Mouse (Mus musculus) neural tube, embryonic 11.5 days (tissue): ENCODE data around the gene Bcl2l1. TPM values are rescaled to one million over a fixed set of nuclear protein-coding genes. Genes with fewer than 3 reads are reported as not detected.

Experiments
- ATAC-seq: fragments of 200-750 bp; cut with Nextera tagmentation; 2 replicates; pipeline ENCODE4 v1.8.0; 2017; ENCODE audit warnings: moderate number of reproducible peaks, mild to moderate bottlenecking, moderate TSS enrichment, moderate library complexity; ENCODE audit not compliant: insufficient read depth, low FRiP score, low TSS enrichment
- DNase-seq: peaks from one replicate; pipeline ENCODE4 v3.0.0-alpha.2; 2015; ENCODE audit warnings: low spot score
- H3K27ac ChIP-seq: fragments of 300-500 bp; sonication (generic); 2 replicates; pipeline ENCODE4 v1.5.1; 2014; ENCODE audit warnings: low read depth, mild to moderate bottlenecking, low read length
- H3K27me3 ChIP-seq: fragments of 300-500 bp; sonication (generic); 2 replicates; pipeline ENCODE4 v1.6.1; 2014; ENCODE audit warnings: mild to moderate bottlenecking, low read length, mixed read lengths; ENCODE audit not compliant: control insufficient read depth, insufficient read depth
- H3K36me3 ChIP-seq: fragments of 300-500 bp; sonication (generic); 2 replicates; pipeline ENCODE4 v1.6.1; 2014; ENCODE audit warnings: mild to moderate bottlenecking, low read length, moderate library complexity, mixed read lengths; ENCODE audit not compliant: control insufficient read depth, insufficient read depth
- H3K4me1 ChIP-seq: fragments of 300-500 bp; sonication (generic); 2 replicates; pipeline ENCODE4 v1.6.1; 2014; ENCODE audit warnings: low read length, mixed read lengths; ENCODE audit not compliant: control insufficient read depth, insufficient read depth
- H3K4me2 ChIP-seq: fragments of 300-500 bp; sonication (generic); 2 replicates; pipeline ENCODE4 v1.6.1; 2014; ENCODE audit warnings: low read depth, mild to moderate bottlenecking, moderate library complexity
- H3K4me3 ChIP-seq: fragments of 300-500 bp; sonication (generic); 2 replicates; pipeline ENCODE4 v1.5.1; 2014; ENCODE audit warnings: low read depth, low read length
- H3K9ac ChIP-seq: fragments of 300-500 bp; sonication (generic); 2 replicates; pipeline ENCODE4 v1.6.1; 2014; ENCODE audit warnings: mild to moderate bottlenecking, low read length
- H3K9me3 ChIP-seq: fragments of 300-500 bp; sonication (generic); 2 replicates; pipeline ENCODE4 v1.6.1; 2016; ENCODE audit warnings: low read length; ENCODE audit not compliant: control insufficient read depth
- WGBS: fragments of 180-500 bp; shearing (Covaris S2); extraction: QIAGEN DNeasy Blood & Tissue Kit; methylation state at CpG from one replicate; pipeline ENCODE4 v1.1.7; 2014; 5-methylcytosine and 5-hydroxymethylcytosine counted together
- polyA plus RNA-seq: library from polyadenylated mRNA; unstranded; fragments of >200 nt; fragmentation: Nextera tagmentation; extraction: Ambion mirVana; gene quantifications from 2 replicates; pipeline ENCODE4 v1.2.1, GENCODE M21; 2014

Bcl2l1 gene
- polyA plus RNA-seq, 1 experiment from 2014 or later, result 132 TPM

- WGBS, result 88% methylated on average over 5 of the region's 5 CpGs
- no peak overlapping the region for H3K9ac ChIP-seq
- no peak overlapping the region for H3K4me2 ChIP-seq
- no peaks in the 10 kb centered on the region for H3K4me1 ChIP-seq
- H3K4me3 ChIP-seq, result no peak overlapping the region
- no peak for DNase-seq
- no peak for ATAC-seq
- H3K36me3 ChIP-seq, result no peaks in the 10 kb centered on the region
- H3K9me3 ChIP-seq, result no peaks in the 10 kb centered on the region
- no peaks in the 10 kb centered on the region for H3K27me3 ChIP-seq
- no peak overlapping the region for H3K27ac ChIP-seq
Observed at GRCm38 (mm10) chr2:152810158-152810941, 21.2 kb downstream of the Bcl2l1 start.

- H3K27ac ChIP-seq, result no peak overlapping the region
- DNase-seq, result no peak
- H3K9ac ChIP-seq, result no peak overlapping the region
- no peak overlapping the region for H3K4me3 ChIP-seq
- no peaks in the 10 kb centered on the region for H3K36me3 ChIP-seq
- H3K4me1 ChIP-seq, result peaks cover 7% of the 10 kb centered on the region
- no peak for ATAC-seq
- no peaks in the 10 kb centered on the region for H3K9me3 ChIP-seq
- WGBS, result 92% methylated on average over 3 of the region's 3 CpGs
- no peak overlapping the region for H3K4me2 ChIP-seq
- H3K27me3 ChIP-seq, result no peaks in the 10 kb centered on the region
Observed at GRCm38 (mm10) chr2:152808178-152808577, 23.4 kb downstream of the Bcl2l1 start.

- no peak for ATAC-seq
- Histone ChIP-seq H3K9me3 (no peaks in the 10 kb centered on the region), H3K9ac (no peak overlapping the region), H3K36me3 (no peaks in the 10 kb centered on the region), H3K4me2 (no peak overlapping the region), H3K4me3 (no peak overlapping the region), H3K27ac (no peak overlapping the region), H3K4me1 (peaks cover 7% of the 10 kb centered on the region), H3K27me3 (no peaks in the 10 kb centered on the region)
- 76% methylated on average over 2 of the region's 2 CpGs for WGBS
- no peak for DNase-seq
Observed at GRCm38 (mm10) chr2:152806037-152806436, 25.5 kb downstream of the Bcl2l1 start.

GRCm38 (mm10) chr2:152805111-152805490 is 26.4 kb downstream of the Bcl2l1 start:
- no peak overlapping the region for H3K27ac ChIP-seq
- H3K9ac ChIP-seq, result no peak overlapping the region
- no peak overlapping the region for H3K4me2 ChIP-seq
- H3K4me3 ChIP-seq, result no peak overlapping the region
- no peaks in the 10 kb centered on the region for H3K36me3 ChIP-seq
- peaks cover 7% of the 10 kb centered on the region for H3K4me1 ChIP-seq
- DNase-seq (no peak), ATAC-seq (no peak)
- no peaks in the 10 kb centered on the region for H3K27me3 ChIP-seq
- H3K9me3 ChIP-seq, result no peaks in the 10 kb centered on the region
- WGBS, result 57% methylated on average over 5 of the region's 5 CpGs

GRCm38 (mm10) chr2:152804408-152805110 is 27.0 kb downstream of the Bcl2l1 start:
- Histone ChIP-seq H3K36me3 (no peaks in the 10 kb centered on the region), H3K27me3 (no peaks in the 10 kb centered on the region), H3K4me2 (no peak overlapping the region), H3K9ac (no peak overlapping the region), H3K9me3 (no peaks in the 10 kb centered on the region), H3K27ac (no peak overlapping the region), H3K4me1 (peaks cover 7% of the 10 kb centered on the region), H3K4me3 (no peak overlapping the region)
- DNase-seq (peak; percentile 43), ATAC-seq (no peak)
- WGBS, result 10% methylated on average over 6 of the region's 6 CpGs

GRCm38 (mm10) chr2:152803081-152803480 is 28.4 kb downstream of the Bcl2l1 start:
- Histone ChIP-seq H3K9ac (no peak overlapping the region), H3K4me2 (no peak overlapping the region), H3K27me3 (no peaks in the 10 kb centered on the region), H3K9me3 (no peaks in the 10 kb centered on the region), H3K36me3 (no peaks in the 10 kb centered on the region), H3K4me3 (no peak overlapping the region), H3K4me1 (peaks cover 7% of the 10 kb centered on the region), H3K27ac (no peak overlapping the region)
- DNase-seq, result no peak
- ATAC-seq, result no peak
- WGBS, result 59% methylated on average over 5 of the region's 5 CpGs

- no peak overlapping the region for H3K4me3 ChIP-seq
- H3K27me3 ChIP-seq, result no peaks in the 10 kb centered on the region
- H3K4me2 ChIP-seq, result no peak overlapping the region
- no peak overlapping the region for H3K9ac ChIP-seq
- H3K4me1 ChIP-seq, result peaks cover 7% of the 10 kb centered on the region
- ATAC-seq, result no peak
- no peak for DNase-seq
- WGBS, result 95% methylated on average over 10 of the region's 10 CpGs
- no peaks in the 10 kb centered on the region for H3K9me3 ChIP-seq
- H3K36me3 ChIP-seq, result no peaks in the 10 kb centered on the region
- no peak overlapping the region for H3K27ac ChIP-seq
Observed at GRCm38 (mm10) chr2:152802303-152802702, 29.2 kb downstream of the Bcl2l1 start.

GRCm38 (mm10) chr2:152800762-152801113 is 30.8 kb downstream of the Bcl2l1 start:
- H3K27ac ChIP-seq, result no peak overlapping the region
- H3K4me2 ChIP-seq, result no peak overlapping the region
- no peak for ATAC-seq
- DNase-seq, result no peak
- H3K4me1 ChIP-seq, result peaks cover 7% of the 10 kb centered on the region
- H3K9me3 ChIP-seq, result no peaks in the 10 kb centered on the region
- no peak overlapping the region for H3K4me3 ChIP-seq
- H3K9ac ChIP-seq, result no peak overlapping the region
- no peaks in the 10 kb centered on the region for H3K36me3 ChIP-seq
- H3K27me3 ChIP-seq, result no peaks in the 10 kb centered on the region
